Mouse (Mus musculus): ENCODE results near the gene Irak3.

The Irak3 gene

GRCm38 (mm10) chr10:120097564-120097963 lies 104.4 kb downstream of the Irak3 start:
- no peak for DNase-seq (ENCODE audit: low read depth, low spot score)

GRCm38 (mm10) chr10:120095716-120096115 lies 106.2 kb downstream of the Irak3 start:
- no peak for DNase-seq (ENCODE audit: low read depth, low spot score)

GRCm38 (mm10) chr10:120095136-120095535 lies 106.8 kb downstream of the Irak3 start:
- DNase-seq (ENCODE audit: low read depth, low spot score) = no peak

- DNase-seq (ENCODE audit: low read depth, low spot score) = no peak
These were observed 109.4 kb downstream of the Irak3 start for GRCm38 (mm10) chr10:120092548-120092947.

Data from A20 (cell line).